10 mouse cellular contexts compared by ENCODE assay signal in the genomic region with DNA sequence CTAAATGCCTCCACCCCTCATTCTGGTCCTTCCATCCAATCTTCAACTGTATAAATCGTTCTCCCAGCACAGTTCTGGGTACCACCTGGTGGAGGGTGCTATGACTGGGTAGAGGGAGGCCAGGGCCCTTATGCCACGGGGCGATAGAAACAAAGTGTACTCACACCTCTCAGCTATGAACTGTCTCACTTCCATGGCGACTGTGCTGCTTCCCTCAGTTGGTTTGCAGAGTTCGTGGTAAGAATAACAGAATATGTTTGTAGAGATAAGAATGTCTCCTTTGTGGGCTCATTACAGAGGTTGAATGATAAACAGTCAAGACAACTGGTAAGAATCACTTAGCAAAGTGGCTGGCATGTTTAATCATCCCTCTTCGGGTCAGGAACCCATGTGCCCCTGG.
"Had no signal": no experiment of that assay in that cellular context is flagged by ENCODE, and none has a peak within 500 bp of the region (broad histone marks: within the 10 kb centered on the region; RNA-seq: fewer than 3 reads in every experiment).

No protein-coding gene starts in this region.

- DNase-seq: kidney, postnatal 14 days; layer of hippocampus, adult 9-11 months; thymus, adult 2 months; thymus, postnatal 25 days had no signal

- H3K4me2 ChIP-seq: kidney, embryonic 15.5 days; limb, embryonic 13.5 days; midbrain, embryonic 12.5 days; neural tube, embryonic 13.5 days; stomach, embryonic 15.5 days had no signal

- H3K4me1 ChIP-seq: kidney, embryonic 15.5 days; limb, embryonic 13.5 days; stomach, embryonic 15.5 days had no signal

- H3K9me3 ChIP-seq: kidney, embryonic 15.5 days; limb, embryonic 13.5 days; midbrain, embryonic 12.5 days; neural tube, embryonic 13.5 days; stomach, embryonic 15.5 days had no signal

- H3K27ac ChIP-seq: kidney, embryonic 15.5 days; limb, embryonic 13.5 days; liver, embryonic 14.5 days; midbrain, embryonic 12.5 days; neural tube, embryonic 13.5 days; stomach, embryonic 15.5 days had no signal

- H3K27me3 ChIP-seq: kidney, embryonic 15.5 days; limb, embryonic 13.5 days; neural tube, embryonic 13.5 days; stomach, embryonic 15.5 days had no signal

- H3K4me3 ChIP-seq: kidney, embryonic 15.5 days; limb, embryonic 13.5 days; midbrain, embryonic 12.5 days; neural tube, embryonic 13.5 days; stomach, embryonic 15.5 days had no signal

- H3K9ac ChIP-seq: kidney, embryonic 15.5 days; limb, embryonic 13.5 days; liver, embryonic 14.5 days; midbrain, embryonic 12.5 days; neural tube, embryonic 13.5 days; stomach, embryonic 15.5 days had no signal

- H3K36me3 ChIP-seq: kidney, embryonic 15.5 days; limb, embryonic 13.5 days; midbrain, embryonic 12.5 days; neural tube, embryonic 13.5 days; stomach, embryonic 15.5 days had no signal
